Mouse (Mus musculus) limb, embryonic 13.5 days (tissue): ENCODE measurements around the gene Vsig2. TPM values are rescaled to one million over a fixed set of nuclear protein-coding genes. Genes with fewer than 3 reads are reported as not detected.

Experiments
- ATAC-seq: fragments of 200-750 bp; cut with Nextera tagmentation; 2 replicates; pipeline ENCODE4 v1.8.0; 2017; ENCODE audit warnings: low read depth, moderate number of reproducible peaks, moderate TSS enrichment; ENCODE audit not compliant: low FRiP score
- H3K27ac ChIP-seq: fragments of 300-500 bp; sonication (generic); 2 replicates; pipeline ENCODE4 v1.5.1; 2015; ENCODE audit warnings: inconsistent platforms, mild to moderate bottlenecking, moderate library complexity
- H3K27me3 ChIP-seq: fragments of 300-500 bp; sonication (generic); 2 replicates; pipeline ENCODE4 v1.6.1; 2015; ENCODE audit warnings: mild to moderate bottlenecking, inconsistent platforms
- H3K36me3 ChIP-seq: fragments of 300-500 bp; sonication (generic); 2 replicates; pipeline ENCODE4 v1.6.1; 2015; ENCODE audit warnings: inconsistent platforms, mild to moderate bottlenecking, moderate library complexity
- H3K4me1 ChIP-seq: fragments of 300-500 bp; sonication (generic); 2 replicates; pipeline ENCODE4 v1.6.1; 2015; ENCODE audit warnings: inconsistent platforms
- H3K4me2 ChIP-seq: fragments of 300-500 bp; sonication (generic); replicated peaks from 2 replicates; pipeline ENCODE4 v1.6.1; 2015; ENCODE audit warnings: inconsistent platforms, mild to moderate bottlenecking, moderate library complexity
- H3K4me3 ChIP-seq: fragments of 300-500 bp; sonication (generic); 2 replicates; pipeline ENCODE4 v1.5.1; 2015; ENCODE audit warnings: moderate library complexity, mild to moderate bottlenecking, inconsistent platforms
- H3K9ac ChIP-seq: fragments of 300-500 bp; sonication (generic); 2 replicates; pipeline ENCODE4 v1.6.1; 2015; ENCODE audit warnings: mild to moderate bottlenecking, inconsistent platforms
- H3K9me3 ChIP-seq: fragments of 300-500 bp; sonication (generic); 2 replicates; pipeline ENCODE4 v1.6.1; 2016; ENCODE audit warnings: inconsistent platforms
- WGBS: fragments of 180-500 bp; shearing (Covaris S2); methylation state at CpG from one replicate; pipeline ENCODE4 v1.1.7; 2015; 5-methylcytosine and 5-hydroxymethylcytosine counted together
- polyA plus RNA-seq: library from polyadenylated mRNA; unstranded; fragments of >200 nt; fragmentation: Nextera tagmentation; extraction: Ambion mirVana; gene quantifications from 2 replicates; pipeline ENCODE4 v1.2.1, GENCODE M21; 2015

The Vsig2 gene
- polyA plus RNA-seq, 1 experiment from 2014 or later: 1.1 TPM

GRCm38 (mm10) chr9:37576436-37576930, 37.4 kb downstream of the Vsig2 start:
- no peaks in the 10 kb centered on the region for H3K36me3 ChIP-seq
- peak overlapping the region; percentile 43; the same call in 1 of the 2 replicates for H3K9ac ChIP-seq
- H3K27me3 ChIP-seq: no peaks in the 10 kb centered on the region
- H3K9me3 ChIP-seq: no peaks in the 10 kb centered on the region
- no peak overlapping the region for H3K27ac ChIP-seq
- no peak overlapping the region for H3K4me3 ChIP-seq
- peaks cover 7% of the 10 kb centered on the region for H3K4me1 ChIP-seq
- 25% methylated on average over 14 of the region's 14 CpGs for WGBS
- no peak for ATAC-seq
- H3K4me2 ChIP-seq: peak overlapping the region; percentile 52

DNA sequence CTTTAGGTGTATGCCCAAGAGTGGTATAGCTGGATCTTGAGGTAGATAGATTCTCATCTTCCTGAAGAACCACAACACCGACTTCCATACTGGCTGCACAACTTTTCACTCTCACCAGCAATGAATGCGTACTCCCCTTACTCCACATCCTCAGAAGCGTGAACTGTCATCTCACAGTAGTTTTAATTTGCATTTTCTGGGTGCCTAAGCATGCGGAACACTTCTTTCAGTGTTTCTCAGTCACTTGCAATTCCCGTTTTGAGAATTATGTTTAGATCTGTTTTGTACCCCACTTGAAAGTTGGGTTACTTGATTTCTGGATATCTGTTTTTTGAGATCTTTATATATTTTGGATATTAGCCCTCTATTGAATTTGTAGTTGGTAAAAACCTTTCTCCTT, 44.5 kb downstream of the Vsig2 start:
- ATAC-seq: no peak
- no peak overlapping the region for H3K4me2 ChIP-seq
- no peaks in the 10 kb centered on the region for H3K36me3 ChIP-seq
- H3K4me1 ChIP-seq: no peaks in the 10 kb centered on the region
- no peaks in the 10 kb centered on the region for H3K27me3 ChIP-seq
- WGBS: 88% methylated on average over 5 of the region's 5 CpGs
- no peaks in the 10 kb centered on the region for H3K9me3 ChIP-seq
- no peak overlapping the region for H3K9ac ChIP-seq
- no peak overlapping the region for H3K27ac ChIP-seq
- no peak overlapping the region for H3K4me3 ChIP-seq

- no peaks in the 10 kb centered on the region for H3K36me3 ChIP-seq
- H3K27me3 ChIP-seq: no peaks in the 10 kb centered on the region
- no peak overlapping the region for H3K4me2 ChIP-seq
- no peak overlapping the region for H3K4me3 ChIP-seq
- no peak for ATAC-seq
- no peak overlapping the region for H3K9ac ChIP-seq
- no peak overlapping the region for H3K27ac ChIP-seq
- H3K9me3 ChIP-seq: no peaks in the 10 kb centered on the region
- no peaks in the 10 kb centered on the region for H3K4me1 ChIP-seq
- WGBS: 80% methylated on average over 4 of the region's 4 CpGs
These were observed 47.7 kb downstream of the Vsig2 start for GRCm38 (mm10) chr9:37586718-37587117.

DNA sequence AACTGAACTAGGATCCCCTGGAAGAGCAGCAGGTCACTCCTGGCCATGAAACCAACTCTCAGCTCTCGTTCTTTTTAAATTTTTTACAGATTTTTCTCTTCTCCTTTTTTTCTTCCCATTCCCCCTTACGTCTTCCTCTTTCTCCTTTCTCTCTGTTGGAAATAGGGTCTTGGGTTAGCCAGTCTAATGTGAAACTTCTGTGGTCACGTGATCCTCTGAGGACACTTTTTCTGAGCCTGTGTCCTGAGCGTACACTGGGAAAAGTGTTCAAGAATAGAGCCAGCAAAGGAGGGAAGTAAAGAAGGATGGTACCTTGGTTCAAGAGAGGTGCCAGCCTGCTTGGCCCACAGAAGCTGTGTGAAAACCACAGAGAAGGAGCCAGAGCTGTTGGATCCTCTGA, 51.3 kb downstream of the Vsig2 start:
- ATAC-seq: no peak
- Histone ChIP-seq H3K9me3 (no peaks in the 10 kb centered on the region), H3K27me3 (no peaks in the 10 kb centered on the region), H3K9ac (no peak overlapping the region), H3K4me2 (no peak overlapping the region), H3K4me3 (no peak overlapping the region), H3K4me1 (no peaks in the 10 kb centered on the region), H3K27ac (no peak overlapping the region), H3K36me3 (no peaks in the 10 kb centered on the region)
- WGBS: 77% methylated on average over 4 of the region's 4 CpGs

GRCm38 (mm10) chr9:37592025-37592424, 53.0 kb downstream of the Vsig2 start:
- H3K4me2 ChIP-seq: no peak overlapping the region
- 73% methylated on average over 2 of the region's 2 CpGs for WGBS
- H3K4me3 ChIP-seq: no peak overlapping the region
- no peak overlapping the region for H3K9ac ChIP-seq
- H3K27me3 ChIP-seq: no peaks in the 10 kb centered on the region
- no peaks in the 10 kb centered on the region for H3K4me1 ChIP-seq
- no peaks in the 10 kb centered on the region for H3K9me3 ChIP-seq
- ATAC-seq: no peak
- H3K36me3 ChIP-seq: no peaks in the 10 kb centered on the region
- H3K27ac ChIP-seq: no peak overlapping the region

DNA sequence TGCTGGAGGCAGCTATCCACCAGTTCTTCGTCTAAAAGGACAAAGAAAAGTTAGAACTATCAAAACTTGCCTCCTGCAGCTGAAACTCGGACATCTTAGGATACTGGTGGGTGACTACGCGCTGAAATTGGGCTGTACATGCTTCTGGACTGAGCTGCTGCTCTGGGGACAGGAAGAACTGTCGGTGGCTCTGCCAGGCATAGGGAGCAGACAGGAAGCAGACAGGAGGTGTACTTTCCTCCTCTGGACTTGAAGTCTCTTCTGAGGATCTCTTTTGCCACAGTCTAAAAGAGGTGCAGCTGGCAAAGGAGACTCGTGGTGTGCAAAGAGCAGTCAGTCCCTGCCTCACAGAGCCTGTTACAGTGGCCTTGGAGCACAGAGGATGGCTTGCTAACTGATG, 53.6 kb downstream of the Vsig2 start:
- Histone ChIP-seq H3K9me3 (no peaks in the 10 kb centered on the region), H3K27ac (no peak overlapping the region), H3K4me3 (no peak overlapping the region), H3K36me3 (no peaks in the 10 kb centered on the region), H3K9ac (no peak overlapping the region), H3K4me2 (no peak overlapping the region), H3K4me1 (no peaks in the 10 kb centered on the region), H3K27me3 (no peaks in the 10 kb centered on the region)
- 59% methylated on average over 6 of the region's 6 CpGs for WGBS
- ATAC-seq: no peak

- Histone ChIP-seq H3K9me3 (no peaks in the 10 kb centered on the region), H3K27me3 (no peaks in the 10 kb centered on the region), H3K4me2 (no peak overlapping the region), H3K9ac (no peak overlapping the region), H3K4me1 (no peaks in the 10 kb centered on the region), H3K27ac (no peak overlapping the region), H3K36me3 (no peaks in the 10 kb centered on the region), H3K4me3 (no peak overlapping the region)
- 87% methylated on average over 3 of the region's 3 CpGs for whole genome bisulfite sequencing
- no peak for ATAC-seq
These were observed 54.6 kb downstream of the Vsig2 start for GRCm38 (mm10) chr9:37593690-37594089.

Other genes starting within 250 kb of the Vsig2 start
- gene Ccdc15, start 190.8 kb upstream of the Vsig2 start, polyA plus RNA-seq: 8.0 and 9.1 TPM in 2 replicates
- 0.11 TPM in 1 of 2 replicates, not detected in the other for gene Hepacam, start 171.9 kb upstream of the Vsig2 start, polyA plus RNA-seq
- gene Robo4, start 137.4 kb upstream of the Vsig2 start, polyA plus RNA-seq: 10.3 and 11.9 TPM in 2 replicates
- gene Robo3, start 106.0 kb upstream of the Vsig2 start, polyA plus RNA-seq: 0.05 and 0.10 TPM in 2 replicates
- gene Msantd2, start 49.9 kb upstream of the Vsig2 start, polyA plus RNA-seq: 30.1 and 33.2 TPM in 2 replicates
- gene Esam, start 11.2 kb upstream of the Vsig2 start, polyA plus RNA-seq: 39.3 and 39.5 TPM in 2 replicates
- gene Nrgn, start 13.6 kb downstream of the Vsig2 start, polyA plus RNA-seq: 7.9 and 8.6 TPM in 2 replicates
- gene Siae, start 16.4 kb downstream of the Vsig2 start, polyA plus RNA-seq: 6.7 and 7.8 TPM in 2 replicates
- gene Spa17, start 74.5 kb downstream of the Vsig2 start, polyA plus RNA-seq: 5.1 and 6.0 TPM in 2 replicates
- gene Tbrg1, start 118.1 kb downstream of the Vsig2 start, polyA plus RNA-seq: 186 and 190 TPM in 2 replicates
- gene Panx3, start 130.0 kb downstream of the Vsig2 start, polyA plus RNA-seq: 9.0 and 17.4 TPM in 2 replicates
- gene Olfr160, start 177.0 kb downstream of the Vsig2 start, polyA plus RNA-seq: not detected in 2 replicates
- 0.15 TPM in 1 of 2 replicates, not detected in the other for gene Olfr874, start 205.9 kb downstream of the Vsig2 start, polyA plus RNA-seq
- not detected in 2 replicates for gene Olfr875, start 232.6 kb downstream of the Vsig2 start, polyA plus RNA-seq